Mouse (Mus musculus): ENCODE measurements at regions not wholly inside any gene's neighbourhood (a gene's known extent, or its start where the extent isn't known, plus 50 kb on each side); places are given as distances from the start of the nearest gene placed in this dataset.

GRCm38 (mm10) chr4:105956516-105956915 lies 166.8 kb downstream of the Gm12728 start:
- TF ChIP-seq CTCF (IDR thresholded peaks at IDR 0.05; ENCODE audit: low read depth, low read length) (no peak), POLR2A (IDR thresholded peaks at IDR 0.05; ENCODE audit: extremely low read depth, insufficient read depth, low read length) (no peak)
